Mouse (Mus musculus) heart, embryonic 16.5 days (tissue): ENCODE data around the gene Actl10. TPM values are rescaled to one million over a fixed set of nuclear protein-coding genes. Genes with fewer than 3 reads are reported as not detected.

Source experiments
- ATAC-seq: fragments of 200-750 bp; cut with Nextera tagmentation; replicated peaks from 2 replicates; pipeline ENCODE4 v1.8.0; 2017; ENCODE audit warnings: moderate number of reproducible peaks; ENCODE audit not compliant: insufficient read depth, low FRiP score; ENCODE audit errors: extremely low read depth
- H3K27ac ChIP-seq: fragments of 300-500 bp; sonication (generic); 2 replicates; pipeline ENCODE4 v1.5.1; 2014; ENCODE audit warnings: mild to moderate bottlenecking, low read length, control low read depth, moderate library complexity
- H3K27me3 ChIP-seq: fragments of 300-500 bp; sonication (generic); 2 replicates; pipeline ENCODE4 v1.6.1; 2014; ENCODE audit warnings: low read length, mixed read lengths; ENCODE audit not compliant: control insufficient read depth, insufficient read depth
- H3K36me3 ChIP-seq: fragments of 300-500 bp; sonication (generic); 2 replicates; pipeline ENCODE4 v1.6.1; 2014; ENCODE audit not compliant: control insufficient read depth, insufficient read depth
- H3K4me1 ChIP-seq: fragments of 300-500 bp; sonication (generic); 2 replicates; pipeline ENCODE4 v1.6.1; 2014; ENCODE audit warnings: low read length, mixed read lengths; ENCODE audit not compliant: control insufficient read depth, insufficient read depth
- H3K4me2 ChIP-seq: fragments of 300-500 bp; sonication (generic); 2 replicates; pipeline ENCODE4 v1.6.1; 2014; ENCODE audit warnings: low read depth, mild to moderate bottlenecking, control low read depth, low read length
- H3K4me3 ChIP-seq: fragments of 300-500 bp; sonication (generic); 2 replicates; pipeline ENCODE4 v1.5.1; 2014; ENCODE audit warnings: mild to moderate bottlenecking, control low read depth, low read length
- H3K9ac ChIP-seq: fragments of 300-500 bp; sonication (generic); 2 replicates; pipeline ENCODE4 v1.6.1; 2014; ENCODE audit warnings: low read length, control low read depth
- H3K9me3 ChIP-seq: fragments of 300-500 bp; sonication (generic); replicated peaks from 2 replicates; pipeline ENCODE4 v1.6.1; 2016; ENCODE audit warnings: low read length; ENCODE audit not compliant: control insufficient read depth
- WGBS: fragments of 180-500 bp; shearing (Covaris S2); extraction: QIAGEN DNeasy Blood & Tissue Kit; methylation state at CpG from one replicate; pipeline ENCODE4 v1.1.7; 2014; 5-methylcytosine and 5-hydroxymethylcytosine counted together
- polyA plus RNA-seq: library from polyadenylated mRNA; unstranded; fragments of >200 nt; fragmentation: Nextera tagmentation; extraction: Ambion mirVana; gene quantifications from 2 replicates; pipeline ENCODE4 v1.2.1, GENCODE M21; 2015

The Actl10 gene
- polyA plus RNA-seq, 1 experiment from 2014 or later: 0.16 TPM

DNA sequence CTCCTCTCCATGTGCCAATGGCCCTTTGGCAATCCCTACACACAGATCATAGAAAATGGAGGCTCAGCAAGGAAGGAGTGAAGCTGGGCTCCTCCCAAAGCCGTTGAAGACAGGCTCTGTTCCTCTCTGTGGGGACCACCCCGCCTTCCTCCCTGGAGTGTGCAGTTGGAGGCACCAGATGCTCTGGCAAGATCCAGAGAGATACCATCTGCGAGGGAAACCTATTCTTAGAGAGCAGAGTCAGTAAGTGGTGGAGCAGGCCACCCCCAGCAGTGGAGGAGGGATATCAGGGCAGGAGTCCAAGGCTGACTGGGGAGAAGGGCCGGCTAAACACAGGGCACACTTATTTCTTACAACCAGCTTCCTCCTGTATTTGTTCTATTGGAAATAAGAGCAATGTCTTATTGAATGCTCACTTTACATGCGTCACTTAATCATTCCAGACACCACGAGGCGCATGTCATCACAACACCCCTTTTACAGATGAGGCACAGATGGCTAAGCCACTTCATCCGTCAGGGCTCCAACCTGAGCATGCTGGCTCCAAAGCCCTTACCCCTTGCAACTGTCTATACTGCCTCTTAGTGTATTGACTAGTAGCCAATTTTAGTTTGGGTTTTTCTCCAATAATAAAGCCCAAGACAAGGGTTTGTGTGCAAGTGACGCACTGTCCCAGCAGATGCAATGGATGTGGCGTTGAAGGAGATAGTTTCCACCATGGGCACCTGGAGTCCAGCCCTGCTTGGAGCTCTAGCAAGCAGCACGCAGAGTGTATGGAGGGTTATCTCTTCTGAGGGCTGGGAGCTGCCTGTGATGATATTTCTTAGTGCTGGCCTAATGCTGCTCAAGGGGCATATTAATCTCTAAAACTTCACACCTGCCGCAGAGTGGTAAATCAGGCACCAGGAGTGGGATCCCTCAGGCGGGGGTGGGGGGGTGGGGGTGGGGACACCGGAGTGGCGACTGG lies 32.6 kb downstream of the Actl10 start:
- Histone ChIP-seq H3K9me3 (no peaks in the 10 kb centered on the region), H3K4me2 (no peak overlapping the region), H3K27ac (no peak overlapping the region), H3K4me3 (no peak overlapping the region), H3K9ac (no peak overlapping the region), H3K36me3 (peaks cover 8% of the 10 kb centered on the region), H3K4me1 (peaks cover 14% of the 10 kb centered on the region), H3K27me3 (no peaks in the 10 kb centered on the region)
- WGBS: 39% methylated on average over 15 of the region's 15 CpGs
- ATAC-seq: peak; percentile 73; the same call in 1 of the 2 replicates

- Histone ChIP-seq H3K9me3 (no peaks in the 10 kb centered on the region), H3K27ac (no peak overlapping the region), H3K27me3 (no peaks in the 10 kb centered on the region), H3K36me3 (peaks cover 8% of the 10 kb centered on the region), H3K4me1 (peaks cover 14% of the 10 kb centered on the region), H3K4me3 (no peak overlapping the region), H3K9ac (no peak overlapping the region), H3K4me2 (no peak overlapping the region)
- WGBS: 56% methylated on average over 17 of the region's 17 CpGs
- no peak for ATAC-seq
These were observed 33.5 kb downstream of the Actl10 start for GRCm38 (mm10) chr2:154584931-154585601.

DNA sequence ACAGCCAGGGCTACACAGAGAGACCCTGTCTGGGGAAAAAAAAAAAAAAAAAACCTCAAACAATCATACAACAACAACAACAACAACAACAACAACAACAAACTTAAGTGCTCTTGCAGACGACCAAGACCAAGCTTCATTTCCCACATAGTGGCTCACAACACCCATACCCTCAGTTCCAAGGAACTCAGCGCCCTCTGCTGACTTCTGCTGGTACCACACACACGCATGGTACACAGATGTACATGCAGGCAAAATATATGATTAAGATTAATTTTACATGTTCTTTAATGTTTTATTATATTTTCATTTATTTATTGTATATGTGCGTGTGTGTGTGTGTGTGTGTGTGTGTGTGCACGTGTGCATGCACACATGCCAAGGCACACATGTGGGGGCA lies 34.8 kb downstream of the Actl10 start:
- Histone ChIP-seq H3K9ac (no peak overlapping the region), H3K4me1 (peaks cover 14% of the 10 kb centered on the region), H3K27ac (no peak overlapping the region), H3K9me3 (no peaks in the 10 kb centered on the region), H3K4me2 (no peak overlapping the region), H3K36me3 (peaks cover 8% of the 10 kb centered on the region), H3K27me3 (no peaks in the 10 kb centered on the region), H3K4me3 (no peak overlapping the region)
- 78% methylated on average over 5 of the region's 5 CpGs for WGBS
- ATAC-seq: no peak

GRCm38 (mm10) chr2:154589051-154589450 lies 37.5 kb downstream of the Actl10 start:
- Histone ChIP-seq H3K4me1 (peaks cover 10% of the 10 kb centered on the region), H3K27me3 (no peaks in the 10 kb centered on the region), H3K36me3 (peaks cover 8% of the 10 kb centered on the region), H3K9ac (no peak overlapping the region), H3K27ac (no peak overlapping the region), H3K9me3 (peaks cover 3% of the 10 kb centered on the region; the same call in 1 of the 2 replicates), H3K4me2 (no peak overlapping the region), H3K4me3 (no peak overlapping the region)
- 77% methylated on average over 4 of the region's 4 CpGs for WGBS
- no peak for ATAC-seq

- no peaks in the 10 kb centered on the region for H3K27me3 ChIP-seq
- no peaks in the 10 kb centered on the region for H3K4me1 ChIP-seq
- no peak overlapping the region for H3K27ac ChIP-seq
- H3K36me3 ChIP-seq: peaks cover 8% of the 10 kb centered on the region
- no peak for ATAC-seq
- WGBS: 84% methylated on average over 3 of the region's 3 CpGs
- no peak overlapping the region for H3K9ac ChIP-seq
- no peak overlapping the region for H3K4me3 ChIP-seq
- no peak overlapping the region for H3K4me2 ChIP-seq
- peaks cover 3% of the 10 kb centered on the region; the same call in 1 of the 2 replicates for H3K9me3 ChIP-seq
These were observed 39.7 kb downstream of the Actl10 start for GRCm38 (mm10) chr2:154591239-154591638.

DNA sequence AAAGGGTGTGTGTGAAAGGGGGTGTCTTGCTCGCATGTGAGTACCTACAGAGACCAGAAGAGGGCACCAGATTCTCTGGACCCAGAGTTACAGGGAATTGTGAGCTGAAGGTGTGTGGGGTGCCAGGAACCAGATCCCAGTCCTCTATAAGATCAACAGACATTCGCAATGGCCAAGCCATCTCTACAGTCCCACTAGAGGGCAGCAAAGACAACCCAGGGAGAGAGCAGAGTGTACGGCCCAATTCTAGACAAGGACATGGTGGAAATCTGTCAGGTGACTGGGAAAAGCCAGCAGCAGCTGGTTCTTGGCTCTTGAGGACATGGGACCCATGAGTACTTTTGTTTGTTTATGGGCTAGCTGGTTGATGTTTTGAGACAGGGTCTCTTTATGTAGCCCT lies 41.4 kb downstream of the Actl10 start:
- ATAC-seq: no peak; the same call in 1 of the 2 replicates
- no peaks in the 10 kb centered on the region for H3K36me3 ChIP-seq
- peaks cover 3% of the 10 kb centered on the region; the same call in 1 of the 2 replicates for H3K9me3 ChIP-seq
- H3K4me3 ChIP-seq: no peak overlapping the region
- H3K9ac ChIP-seq: no peak overlapping the region
- no peaks in the 10 kb centered on the region for H3K27me3 ChIP-seq
- H3K27ac ChIP-seq: no peak overlapping the region
- WGBS: 64% methylated on average over 3 of the region's 3 CpGs
- H3K4me2 ChIP-seq: no peak overlapping the region
- H3K4me1 ChIP-seq: no peaks in the 10 kb centered on the region

DNA sequence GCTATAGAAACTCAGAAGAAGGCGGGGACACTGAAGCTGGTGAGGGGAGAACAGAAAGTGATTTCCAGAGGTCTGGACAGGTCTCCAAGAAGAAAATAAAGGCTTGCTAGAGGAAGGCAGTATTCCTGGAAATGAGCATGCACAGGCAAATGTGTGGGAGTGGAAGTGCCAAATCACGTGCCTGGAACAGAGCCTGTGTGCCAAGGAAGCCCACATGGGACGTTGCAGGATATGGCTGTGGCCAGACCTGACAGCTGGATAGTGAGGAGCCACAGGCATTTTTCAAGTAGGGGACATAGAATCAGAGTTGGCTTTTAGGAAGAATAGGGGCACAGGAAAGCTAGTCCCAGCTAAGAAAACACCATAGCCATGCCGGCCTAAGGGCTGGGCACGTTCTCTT lies 44.2 kb downstream of the Actl10 start:
- 69% methylated on average over 5 of the region's 5 CpGs for WGBS
- no peaks in the 10 kb centered on the region for H3K4me1 ChIP-seq
- no peaks in the 10 kb centered on the region for H3K27me3 ChIP-seq
- no peak for ATAC-seq
- no peak overlapping the region for H3K4me2 ChIP-seq
- H3K36me3 ChIP-seq: no peaks in the 10 kb centered on the region
- H3K4me3 ChIP-seq: no peak overlapping the region
- no peak overlapping the region for H3K9ac ChIP-seq
- no peak overlapping the region for H3K27ac ChIP-seq
- peaks cover 3% of the 10 kb centered on the region; the same call in 1 of the 2 replicates for H3K9me3 ChIP-seq

DNA sequence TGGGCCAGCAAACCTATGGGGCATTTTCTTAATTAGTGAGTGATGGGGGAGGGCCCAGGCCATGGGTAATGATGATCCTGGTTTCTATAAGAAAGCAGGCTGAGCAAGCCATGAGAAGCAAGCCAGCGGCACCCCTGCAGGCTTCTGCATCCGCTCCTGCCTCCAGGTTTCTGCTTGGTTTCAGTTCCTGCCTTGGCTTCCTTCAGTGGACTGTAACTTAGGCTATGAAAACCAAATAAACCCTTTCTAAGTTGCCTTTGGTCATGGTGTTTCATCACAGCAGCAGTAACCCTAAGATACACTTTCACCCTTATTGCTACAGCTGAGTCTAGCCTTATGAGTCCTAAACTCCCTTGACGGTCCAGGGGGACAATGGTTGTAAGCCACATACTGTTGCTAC lies 45.8 kb downstream of the Actl10 start:
- H3K4me2 ChIP-seq: no peak overlapping the region
- 89% methylated on average over 3 of the region's 3 CpGs for WGBS
- no peak for ATAC-seq

GRCm38 (mm10) chr2:154600586-154600985 lies 49.0 kb downstream of the Actl10 start:
- Histone ChIP-seq H3K27me3 (no peaks in the 10 kb centered on the region), H3K9me3 (no peaks in the 10 kb centered on the region)
- 72% methylated on average over 6 of the region's 6 CpGs for WGBS

More for the DNA sequence above, 45.8 kb downstream of the Actl10 start:
- Histone ChIP-seq H3K4me1 (no peaks in the 10 kb centered on the region), H3K4me3 (no peak overlapping the region), H3K9ac (no peak overlapping the region), H3K9me3 (peaks cover 3% of the 10 kb centered on the region; the same call in 1 of the 2 replicates), H3K27ac (no peak overlapping the region), H3K27me3 (no peaks in the 10 kb centered on the region), H3K36me3 (no peaks in the 10 kb centered on the region)

More at GRCm38 (mm10) chr2:154600586-154600985, 49.0 kb downstream of the Actl10 start:
- ATAC-seq: no peak
- peaks cover 10% of the 10 kb centered on the region for H3K4me1 ChIP-seq
- no peak overlapping the region for H3K27ac ChIP-seq
- H3K9ac ChIP-seq: no peak overlapping the region
- H3K36me3 ChIP-seq: no peaks in the 10 kb centered on the region
- no peak overlapping the region for H3K4me2 ChIP-seq
- no peak overlapping the region for H3K4me3 ChIP-seq
